Comparison of ENCODE assay signal across 8 mouse cellular contexts in genomic region chr13:100775252-100776055, GRCm38 (mm10). TPM values are rescaled to one million over a fixed set of nuclear protein-coding genes. Genes with fewer than 3 reads are reported as not detected.
DNase-seq lines count a peak whose midpoint lies in the region; ATAC-seq lines count a peak whose summit lies in the region.

Cenph (minus strand) TSS chr13:100775899.

- no peaks in the 10 kb centered on the region for H3K27me3 ChIP-seq in hindbrain, embryonic 16.5 days (replicated peaks; ENCODE audit: control insufficient read depth, insufficient read depth, low read length)

- DNase-seq in R1 (ENCODE audit: low read depth, low spot score): peak; percentile 96
- DNase-seq in cerebellum, postnatal 25 days: peak; percentile 65 to 83
- DNase-seq in frontal cortex, postnatal 36 days (ENCODE audit: low spot score in 2 of 2): peak; percentile 71 to 80
- peak; percentile 73 to 82 for DNase-seq in left cerebral cortex, adult 18-20 months (ENCODE audit: low spot score in 2 of 2)
- peak; percentile 86 for DNase-seq in right cerebral cortex, adult 18-20 months
- peak; percentile 29 for DNase-seq in urinary bladder, postnatal 10 days (ENCODE audit: low spot score)

- H3K4me3 ChIP-seq in hindbrain, embryonic 16.5 days (ENCODE audit: low read length): peak within 1 kb of the TSS; percentile 72
- H3K4me3 ChIP-seq in macrophage (ENCODE audit: inconsistent target): peak within 1 kb of the TSS; percentile 82

- WGBS in hindbrain, embryonic 16.5 days: under 1% methylated on average over 46 of the region's 46 CpGs
- under 1% methylated on average over 43 of the region's 46 CpGs for WGBS in macrophage (ENCODE audit: missing documents)

- H3K9me3 ChIP-seq in hindbrain, embryonic 16.5 days (ENCODE audit: control insufficient read depth, low read length): no peaks in the 10 kb centered on the region

- H3K27ac ChIP-seq in hindbrain, embryonic 16.5 days (ENCODE audit: low read depth, low read length): 0 out of 2 replicates have a peak within 1 kb of the TSS, but pooled peaks have one; percentile 29
- 0 out of 2 replicates have a peak within 1 kb of the TSS, but pooled peaks have one; percentile 25 for H3K27ac ChIP-seq in macrophage

- ATAC-seq in hindbrain, embryonic 16.5 days: peak; percentile 99

- peaks cover 8% of the 10 kb centered on the region for H3K79me2 ChIP-seq in macrophage (ENCODE audit: inconsistent target)

- H3K4me1 ChIP-seq in hindbrain, embryonic 16.5 days (ENCODE audit: control insufficient read depth, insufficient read depth, low read depth, low read length): peaks cover 10% of the 10 kb centered on the region

- peak within 1 kb of the TSS; percentile 82 for H3K4me2 ChIP-seq in hindbrain, embryonic 16.5 days (ENCODE audit: low read length)

- H3K36me3 ChIP-seq in hindbrain, embryonic 16.5 days (ENCODE audit: control insufficient read depth, insufficient read depth, low read length): no peaks in the 10 kb centered on the region
- 0 out of 2 replicates have a peak, but pooled peaks cover 4% of the 10 kb centered on the region for H3K36me3 ChIP-seq in macrophage (ENCODE audit: inconsistent target)

- H3K9ac ChIP-seq in hindbrain, embryonic 16.5 days (ENCODE audit: low read depth, low read length): peak within 1 kb of the TSS; percentile 63

RNA-seq across cellular contexts. Expression of gene Cenph, which starts in this region (rescaled TPM):
- polyA plus RNA-seq in hindbrain, embryonic 16.5 days (2015; fragmentation: Nextera tagmentation; extraction: Ambion mirVana): 6.5 and 7.6 TPM in 2 replicates
- under 1 TPM; 0.28 to 0.67 TPM for total RNA-seq in left cerebral cortex, adult 18-20 months (2021)
- total RNA-seq in macrophage (2018; cell fraction: chromatin; rRNA removed): 1 to 10 TPM in 19 of 26 experiments, under 1 TPM in 3, not detected in 4; 0.77 to 10.0 (median 3.6) TPM
- total RNA-seq in macrophage (2018; cell fraction: cytosol; rRNA removed): 1 to 10 TPM in 24 of 26 experiments, under 1 TPM in 2; 0.90 to 2.4 (median 1.5) TPM
- 10 to 100 TPM in 1 of 26 experiments, 1 to 10 TPM in 14, under 1 TPM in 7, not detected in 4; 0.46 to 16.3 (median 1.5) TPM for total RNA-seq in macrophage (2018; cell fraction: nucleus; rRNA removed)
- 0.86 to 7.4 TPM (median 4.3 TPM) in 3 replicates for polyA plus RNA-seq in macrophage (2018)

Comparison
In these comparisons a context has a peak if more than half of its experiments do, and no peak if none do; other contexts are left out.
1. Peak in every context shown above with its lines: DNase-seq, ATAC-seq, H3K4me3 ChIP-seq and H3K27ac ChIP-seq.
2. Peak in DNase-seq in left cerebral cortex, adult 18-20 months; RNA of the gene not detected or under 1 TPM.
3. DNase-seq: peak in every context shown above with its lines; median percentile 96 in R1; 86 in right cerebral cortex, adult 18-20 months; 78 in left cerebral cortex, adult 18-20 months; 76 in frontal cortex, postnatal 36 days; 74 in cerebellum, postnatal 25 days; 29 in urinary bladder, postnatal 10 days.